Mouse (Mus musculus) small intestine, adult 2 months (tissue): Measurements from ENCODE around the gene Armc2.

Experiments used
- CTCF ChIP-seq: fragments of 200-500 bp; IDR thresholded peaks from 2 replicates; pipeline ENCODE4 v1.5.1; 2012; ENCODE audit warnings: low read depth, mild to moderate bottlenecking, control low read depth, inconsistent platforms, low read length, moderate library complexity, mixed read lengths; ENCODE audit not compliant: insufficient replicate concordance, insufficient read length; ENCODE audit errors: extremely low read depth
- POLR2A ChIP-seq: fragments of 200-500 bp; IDR thresholded peaks from 2 replicates; pipeline ENCODE4 v1.6.1; 2012; ENCODE audit warnings: low read depth, mild to moderate bottlenecking, control low read depth, inconsistent platforms, low read length, moderate library complexity

DNA sequence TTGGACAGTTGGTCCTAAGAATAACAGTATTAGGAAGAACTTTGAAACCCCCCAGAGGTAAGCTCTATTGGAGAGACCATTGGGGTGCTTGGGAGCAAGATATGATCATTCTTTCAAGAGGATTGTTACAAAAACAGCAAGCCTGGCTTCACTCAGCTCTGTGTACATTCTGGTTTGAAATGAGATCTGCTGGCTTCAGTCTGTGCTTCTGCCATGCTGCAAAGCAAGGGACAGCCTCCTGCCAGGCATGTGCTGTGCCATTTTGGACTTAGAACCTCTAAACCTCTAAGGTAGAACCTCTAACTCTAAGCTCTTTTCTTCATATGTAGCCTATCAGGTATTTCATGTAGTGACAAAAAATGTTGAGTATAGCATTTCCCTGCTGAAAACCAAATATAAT is 142.6 kb downstream of the Armc2 start:
- no peak for TF ChIP-seq POLR2A
- TF ChIP-seq CTCF = no peak
